Mouse (Mus musculus) forebrain, embryonic 10.5 days (tissue): ENCODE measurements at regions not wholly inside any gene's neighbourhood (a gene's known extent, or its start where the extent isn't known, plus 50 kb on each side); places are given as distances from the start of the nearest gene placed in this dataset.

ENCODE experiments used
- DNase-seq: peaks from one replicate; pipeline ENCODE4 v3.0.0-alpha.2; 2017; ENCODE audit warnings: low spot score; ENCODE audit errors: extremely low spot score
- H3K27ac ChIP-seq: fragments of 300-500 bp; sonication (generic); 2 replicates; pipeline ENCODE4 v1.5.1; 2016; ENCODE audit warnings: mild to moderate bottlenecking
- H3K27me3 ChIP-seq: fragments of 300-500 bp; sonication (generic); 2 replicates; pipeline ENCODE4 v1.6.1; 2016; ENCODE audit warnings: mild to moderate bottlenecking; ENCODE audit not compliant: poor library complexity, severe bottlenecking
- H3K36me3 ChIP-seq: fragments of 300-500 bp; sonication (generic); replicated peaks from 2 replicates; pipeline ENCODE4 v1.6.1; 2016; ENCODE audit warnings: mild to moderate bottlenecking, moderate library complexity
- H3K4me1 ChIP-seq: fragments of 300-500 bp; sonication (generic); 2 replicates; pipeline ENCODE4 v1.6.1; 2016
- H3K4me3 ChIP-seq: fragments of 300-500 bp; sonication (generic); 2 replicates; pipeline ENCODE4 v1.5.1; 2016; ENCODE audit warnings: mild to moderate bottlenecking, moderate library complexity
- H3K9me3 ChIP-seq: fragments of 300-500 bp; sonication (generic); 2 replicates; pipeline ENCODE4 v1.6.1; 2016; ENCODE audit warnings: mild to moderate bottlenecking, moderate library complexity
- WGBS: fragments of 180-500 bp; shearing (Covaris S2); methylation state at CpG from one replicate; pipeline ENCODE4 v1.1.7; 2016; 5-methylcytosine and 5-hydroxymethylcytosine counted together

DNA sequence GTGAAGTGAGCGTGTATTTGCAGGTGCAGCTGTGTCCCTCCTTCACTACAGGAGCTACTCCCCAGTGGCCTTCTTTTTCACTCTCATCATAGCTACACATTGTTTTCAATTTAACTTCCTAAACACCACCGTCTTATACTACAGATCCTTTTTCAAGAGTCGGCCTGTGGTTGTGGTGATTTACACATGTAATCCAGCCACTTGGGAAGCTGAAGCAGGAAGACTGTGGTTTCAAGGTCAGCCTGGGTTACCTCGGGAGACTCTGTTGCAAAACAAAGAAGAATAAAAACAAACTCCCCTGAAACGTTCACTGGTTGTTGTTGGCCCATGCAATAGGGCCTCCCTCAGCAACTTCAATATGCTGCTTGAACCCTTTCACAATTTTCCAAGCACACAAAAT, 153.8 kb upstream of the Kcnh8 start:
- DNase-seq: no peak
- Histone ChIP-seq H3K27me3 (no peaks in the 10 kb centered on the region), H3K9me3 (no peaks in the 10 kb centered on the region), H3K27ac (no peak overlapping the region), H3K36me3 (no peaks in the 10 kb centered on the region), H3K4me3 (no peak overlapping the region), H3K4me1 (no peaks in the 10 kb centered on the region)
- WGBS: 82% methylated on average over 5 of the region's 5 CpGs

DNA sequence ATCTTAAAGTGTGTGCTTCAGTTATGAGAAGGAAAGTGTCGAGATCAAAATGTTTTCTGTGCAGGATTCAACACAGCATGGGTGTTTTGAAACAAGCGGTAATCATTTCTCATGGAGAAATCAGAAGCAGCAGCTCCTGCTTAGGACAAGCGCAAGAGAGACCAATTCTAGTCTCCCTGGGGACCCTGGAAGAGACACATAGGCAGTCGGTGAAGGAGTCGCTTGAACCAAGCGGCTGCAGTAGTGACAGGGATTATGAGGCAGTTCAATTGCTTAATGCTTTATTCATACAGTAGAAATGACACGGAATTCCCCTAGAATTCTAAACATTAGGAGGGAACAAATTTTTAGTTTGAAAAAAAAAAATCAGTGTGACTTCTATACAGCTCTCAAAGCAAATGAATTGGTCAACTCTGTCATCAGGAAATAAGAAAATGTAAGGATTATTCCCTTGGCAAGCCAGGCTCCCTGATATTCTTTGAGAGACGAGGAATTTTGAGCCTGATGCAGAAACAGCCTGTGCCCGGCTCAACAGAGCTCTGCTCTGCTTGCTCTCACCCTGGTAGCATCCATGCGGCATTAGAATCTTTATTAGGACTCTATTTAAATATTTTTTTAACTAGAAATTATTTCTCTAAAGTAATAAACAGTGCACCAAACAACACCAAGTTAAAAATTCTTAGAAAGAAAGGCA, 143.1 kb upstream of the Kcnh8 start:
- Histone ChIP-seq H3K27ac (no peak overlapping the region), H3K9me3 (no peaks in the 10 kb centered on the region), H3K27me3 (no peaks in the 10 kb centered on the region), H3K36me3 (no peaks in the 10 kb centered on the region), H3K4me3 (no peak overlapping the region), H3K4me1 (peaks cover 12% of the 10 kb centered on the region)
- no peak for DNase-seq
- 68% methylated on average over 10 of the region's 10 CpGs for WGBS

DNA sequence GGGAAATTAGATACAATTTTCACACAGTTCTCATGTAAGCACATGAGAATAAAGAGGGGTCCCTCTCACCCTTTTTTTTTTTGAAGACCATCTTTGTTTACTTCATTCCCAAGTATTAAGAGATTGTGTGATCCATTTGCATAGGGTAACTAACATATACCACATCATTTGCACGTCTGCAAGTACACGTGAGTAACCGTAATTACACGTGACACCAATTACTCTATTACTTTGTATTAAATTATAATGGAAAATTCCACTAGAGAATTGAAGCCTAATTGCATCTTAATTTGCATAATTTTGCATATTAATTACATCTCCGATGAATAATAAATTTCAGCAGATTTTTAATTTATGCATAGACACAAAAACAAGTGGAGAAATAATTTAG, 142.5 kb upstream of the Kcnh8 start:
- Histone ChIP-seq H3K36me3 (no peaks in the 10 kb centered on the region), H3K9me3 (no peaks in the 10 kb centered on the region), H3K27me3 (no peaks in the 10 kb centered on the region), H3K4me3 (no peak overlapping the region), H3K27ac (no peak overlapping the region), H3K4me1 (peaks cover 12% of the 10 kb centered on the region)
- no peak for DNase-seq
- 85% methylated on average over 5 of the region's 5 CpGs for WGBS

DNA sequence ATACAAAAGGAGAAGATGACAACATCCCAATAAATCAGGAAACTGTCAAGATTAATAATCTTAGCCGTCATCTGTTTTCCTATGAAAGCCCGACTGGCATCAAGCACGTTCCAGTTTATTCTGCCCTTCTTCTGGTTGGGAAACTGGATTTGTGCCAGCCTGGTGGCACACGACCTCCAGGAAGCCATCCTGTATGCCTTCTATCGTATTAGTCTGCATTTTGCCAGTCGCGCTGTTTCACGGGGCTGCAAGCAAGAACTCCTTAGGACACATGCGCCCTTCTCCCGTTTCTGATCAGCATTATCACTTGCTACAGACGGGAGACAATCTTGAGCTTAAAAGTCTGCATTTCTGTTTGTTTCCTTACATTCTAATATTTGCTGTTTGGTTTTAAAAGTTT, 141.2 kb upstream of the Kcnh8 start:
- DNase-seq: no peak
- peaks cover 12% of the 10 kb centered on the region for H3K4me1 ChIP-seq
- no peaks in the 10 kb centered on the region for H3K36me3 ChIP-seq
- H3K27me3 ChIP-seq: no peaks in the 10 kb centered on the region
- H3K27ac ChIP-seq: no peak overlapping the region
- no peak overlapping the region for H3K4me3 ChIP-seq
- H3K9me3 ChIP-seq: no peaks in the 10 kb centered on the region
- 76% methylated on average over 11 of the region's 11 CpGs for WGBS

DNA sequence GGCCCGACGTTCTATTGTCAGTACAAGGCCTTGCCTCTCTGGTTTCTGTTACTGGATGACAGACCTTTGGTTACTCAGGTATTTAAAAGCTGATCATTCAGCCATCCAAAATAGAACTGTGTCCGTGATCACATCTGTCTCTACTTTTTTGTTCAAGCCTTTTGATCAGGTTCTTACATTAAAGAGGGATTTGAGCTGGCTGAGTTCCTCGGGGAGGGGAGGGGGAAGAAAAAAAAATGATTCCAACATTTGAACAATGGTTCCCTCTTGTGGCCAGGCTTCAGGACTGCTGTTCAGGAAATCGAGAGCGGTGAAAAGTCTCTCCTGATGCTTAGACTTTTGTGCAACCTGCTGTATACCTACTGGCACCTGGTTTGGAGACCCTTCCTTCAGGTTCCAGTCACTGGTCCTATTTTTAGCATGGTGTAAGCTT, 140.8 kb upstream of the Kcnh8 start:
- H3K27ac ChIP-seq: no peak overlapping the region
- peaks cover 12% of the 10 kb centered on the region for H3K4me1 ChIP-seq
- peak; percentile 25 for DNase-seq
- H3K27me3 ChIP-seq: no peaks in the 10 kb centered on the region
- no peak overlapping the region for H3K4me3 ChIP-seq
- H3K9me3 ChIP-seq: no peaks in the 10 kb centered on the region
- 30% methylated on average over 6 of the region's 6 CpGs for WGBS
- no peaks in the 10 kb centered on the region for H3K36me3 ChIP-seq

DNA sequence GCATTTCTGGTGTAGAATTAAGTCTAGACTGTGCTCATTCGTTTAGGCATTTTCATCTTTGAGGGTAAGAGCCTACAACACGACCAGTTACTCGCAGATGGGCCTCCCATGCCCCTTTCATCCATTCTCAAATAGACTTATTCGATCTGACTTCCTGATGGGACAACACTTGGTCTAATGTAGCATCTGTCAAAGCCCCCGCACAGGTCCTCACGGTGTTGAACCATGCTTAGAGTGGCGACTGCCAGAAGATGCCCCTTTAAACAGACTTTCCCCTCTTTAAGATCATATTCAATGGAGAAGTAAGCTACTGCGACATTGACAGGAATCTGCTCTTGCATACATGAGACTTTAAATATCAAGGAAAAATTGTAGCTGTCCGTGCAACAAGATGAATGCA, 140.1 kb upstream of the Kcnh8 start:
- WGBS: 84% methylated on average over 9 of the region's 9 CpGs
- no peaks in the 10 kb centered on the region for H3K9me3 ChIP-seq
- no peak overlapping the region for H3K4me3 ChIP-seq
- peaks cover 12% of the 10 kb centered on the region for H3K4me1 ChIP-seq
- no peak overlapping the region for H3K27ac ChIP-seq
- no peaks in the 10 kb centered on the region for H3K27me3 ChIP-seq
- DNase-seq: no peak
- H3K36me3 ChIP-seq: no peaks in the 10 kb centered on the region

DNA sequence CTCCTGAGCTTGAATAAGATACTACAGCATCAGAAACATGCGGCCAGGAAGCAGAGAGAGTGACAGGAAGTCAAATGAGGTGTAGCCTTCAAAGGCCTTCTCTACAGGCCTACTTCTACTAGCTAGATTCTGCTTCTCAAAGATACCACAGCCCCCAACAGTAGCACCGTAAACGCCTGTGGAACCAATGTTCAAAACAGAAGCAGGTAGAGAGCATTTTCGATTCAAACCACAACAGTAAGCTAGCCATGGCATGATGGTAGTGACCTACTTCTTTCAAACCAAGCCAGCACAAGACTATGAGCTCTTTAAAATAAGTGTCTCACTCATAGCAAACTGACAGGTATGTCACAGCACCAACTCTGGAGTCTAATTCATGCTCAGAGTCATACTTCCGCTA, 134.0 kb upstream of the Kcnh8 start:
- WGBS: 98% methylated on average over 5 of the region's 5 CpGs
- no peak overlapping the region for H3K27ac ChIP-seq
- DNase-seq: no peak
- no peak overlapping the region for H3K4me3 ChIP-seq
- H3K27me3 ChIP-seq: no peaks in the 10 kb centered on the region
- H3K36me3 ChIP-seq: no peaks in the 10 kb centered on the region
- H3K4me1 ChIP-seq: peaks cover 4% of the 10 kb centered on the region
- no peaks in the 10 kb centered on the region for H3K9me3 ChIP-seq

DNA sequence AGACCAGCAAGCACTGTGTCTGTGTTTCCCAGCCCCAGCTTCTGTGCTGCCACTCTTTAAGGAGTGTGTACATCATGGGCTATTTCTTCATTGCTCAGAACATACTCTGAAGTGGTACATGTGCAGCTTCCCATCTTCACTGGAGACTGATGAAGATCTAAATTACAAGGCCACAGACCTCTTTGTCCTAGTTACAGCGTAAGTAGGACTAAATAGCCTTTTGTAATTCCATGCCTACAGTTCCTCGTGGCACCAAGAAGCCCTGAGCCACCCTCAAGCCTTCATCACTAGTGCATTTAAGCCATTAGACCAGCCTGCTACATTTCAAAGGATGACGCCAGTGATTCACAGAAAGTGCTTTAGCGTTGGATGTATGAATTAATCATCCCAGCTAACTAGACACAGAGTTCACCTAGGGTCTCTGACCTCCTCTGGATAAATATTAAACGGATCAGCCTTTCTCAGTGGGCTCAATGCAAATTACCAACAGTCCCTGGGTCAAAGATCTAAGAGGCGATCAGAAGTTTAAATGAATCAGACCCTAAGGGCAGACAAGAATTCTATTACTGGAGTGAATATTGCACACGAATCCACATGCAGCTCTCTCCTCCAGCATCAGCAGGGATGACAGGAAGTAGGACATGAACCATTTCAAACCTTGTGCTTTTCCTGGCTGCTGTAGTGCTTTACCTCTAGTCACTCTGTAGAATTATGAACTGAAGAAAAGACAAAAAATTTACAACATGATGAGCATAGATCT, 123.0 kb upstream of the Kcnh8 start:
- DNase-seq: no peak
- H3K27me3 ChIP-seq: no peaks in the 10 kb centered on the region
- peaks cover 13% of the 10 kb centered on the region for H3K4me1 ChIP-seq
- H3K27ac ChIP-seq: 0 out of 2 replicates have a peak overlapping the region, but pooled peaks have one; percentile 3
- WGBS: 64% methylated on average over 7 of the region's 7 CpGs
- no peaks in the 10 kb centered on the region for H3K9me3 ChIP-seq
- H3K4me3 ChIP-seq: no peak overlapping the region
- H3K36me3 ChIP-seq: no peaks in the 10 kb centered on the region

DNA sequence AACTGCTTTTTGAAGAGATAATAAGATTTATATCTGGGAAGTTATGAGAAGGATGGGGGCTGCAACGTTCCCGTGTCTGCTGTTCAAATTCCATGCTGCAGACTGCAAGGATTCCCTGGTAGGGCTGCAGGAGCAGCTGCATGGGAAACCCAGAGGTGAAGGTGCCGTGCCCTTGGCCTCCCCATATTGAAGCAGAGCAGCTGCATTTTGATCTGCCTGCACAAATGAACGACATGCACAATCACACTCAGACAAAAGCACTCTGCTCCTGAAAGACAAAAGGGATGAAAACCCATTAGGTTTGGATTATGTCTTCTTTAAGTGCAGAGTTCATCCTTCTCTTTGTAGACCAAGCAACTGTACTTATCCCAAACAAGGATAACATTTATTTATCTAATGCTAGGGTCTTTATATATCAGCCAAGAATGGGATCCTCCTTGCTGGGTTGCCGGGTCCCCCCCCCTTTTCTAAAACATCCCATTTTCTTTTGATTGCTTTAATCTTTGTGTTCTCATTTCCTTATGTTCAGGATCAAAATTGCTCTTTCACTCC, 122.3 kb upstream of the Kcnh8 start:
- no peak overlapping the region for H3K27ac ChIP-seq
- no peaks in the 10 kb centered on the region for H3K9me3 ChIP-seq

DNA sequence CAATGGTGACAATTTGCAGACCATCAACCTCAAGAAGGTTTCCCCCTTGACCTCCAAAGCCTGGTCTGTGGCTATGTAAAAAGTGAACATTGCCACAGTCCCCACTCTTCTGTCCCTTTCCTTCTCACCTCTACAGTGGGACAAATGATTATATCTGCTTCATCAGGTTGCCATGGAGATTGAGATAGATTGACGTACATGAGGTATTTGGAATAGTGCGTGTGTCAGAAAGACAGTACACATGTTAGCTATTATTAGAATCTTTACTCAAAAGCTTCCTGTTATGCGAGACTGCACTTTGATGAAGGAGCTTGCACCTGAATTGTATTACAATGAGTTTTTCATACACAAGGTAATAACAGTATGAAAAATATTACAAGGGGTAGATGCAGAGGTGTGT, 95.7 kb upstream of the Kcnh8 start:
- no peaks in the 10 kb centered on the region for H3K27me3 ChIP-seq
- no peak overlapping the region for H3K27ac ChIP-seq
- H3K4me3 ChIP-seq: no peak overlapping the region
- H3K9me3 ChIP-seq: no peaks in the 10 kb centered on the region
- H3K4me1 ChIP-seq: no peaks in the 10 kb centered on the region
- no peaks in the 10 kb centered on the region for H3K36me3 ChIP-seq
- DNase-seq: no peak
- 88% methylated on average over 3 of the region's 3 CpGs for WGBS

More for the DNA sequence above, 122.3 kb upstream of the Kcnh8 start:
- 49% methylated on average over 5 of the region's 5 CpGs for WGBS
- Histone ChIP-seq H3K4me1 (peaks cover 13% of the 10 kb centered on the region), H3K36me3 (no peaks in the 10 kb centered on the region), H3K27me3 (no peaks in the 10 kb centered on the region), H3K4me3 (no peak overlapping the region)
- no peak for DNase-seq

DNA sequence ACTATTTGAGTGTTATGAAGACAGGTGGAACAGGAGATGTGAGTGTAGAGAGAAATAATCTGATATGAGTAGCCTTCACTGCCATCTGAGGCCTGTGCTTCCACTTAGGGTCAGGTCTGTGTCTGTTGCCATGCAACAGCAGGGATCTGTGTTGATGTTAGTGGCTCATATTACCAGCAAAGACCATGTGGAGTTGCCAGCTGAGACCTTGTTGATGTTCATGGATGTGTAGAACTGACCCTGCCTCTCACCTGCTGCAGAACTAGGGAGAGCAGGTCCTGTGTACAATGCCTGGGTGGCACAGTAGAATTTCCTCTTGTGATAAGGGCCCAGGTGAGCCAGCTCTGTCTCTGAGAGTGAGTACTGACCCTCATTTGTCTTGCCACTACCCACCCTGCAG, 72.2 kb upstream of the Kcnh8 start:
- DNase-seq: no peak

More for the DNA sequence above, 72.2 kb upstream of the Kcnh8 start:
- H3K27me3 ChIP-seq: no peaks in the 10 kb centered on the region
- H3K36me3 ChIP-seq: no peaks in the 10 kb centered on the region
- H3K9me3 ChIP-seq: no peaks in the 10 kb centered on the region
- no peak overlapping the region for H3K27ac ChIP-seq
- H3K4me3 ChIP-seq: no peak overlapping the region
- H3K4me1 ChIP-seq: no peaks in the 10 kb centered on the region
